Mouse (Mus musculus): Measurements from ENCODE around the gene Zbtb33. TPM values are rescaled to one million over a fixed set of nuclear protein-coding genes. Genes with fewer than 3 reads are reported as not detected.

Gene Zbtb33
- 29.9 to 37.1 TPM (median 34.0 TPM) in 4 replicates for total RNA-seq (2023)

DNA sequence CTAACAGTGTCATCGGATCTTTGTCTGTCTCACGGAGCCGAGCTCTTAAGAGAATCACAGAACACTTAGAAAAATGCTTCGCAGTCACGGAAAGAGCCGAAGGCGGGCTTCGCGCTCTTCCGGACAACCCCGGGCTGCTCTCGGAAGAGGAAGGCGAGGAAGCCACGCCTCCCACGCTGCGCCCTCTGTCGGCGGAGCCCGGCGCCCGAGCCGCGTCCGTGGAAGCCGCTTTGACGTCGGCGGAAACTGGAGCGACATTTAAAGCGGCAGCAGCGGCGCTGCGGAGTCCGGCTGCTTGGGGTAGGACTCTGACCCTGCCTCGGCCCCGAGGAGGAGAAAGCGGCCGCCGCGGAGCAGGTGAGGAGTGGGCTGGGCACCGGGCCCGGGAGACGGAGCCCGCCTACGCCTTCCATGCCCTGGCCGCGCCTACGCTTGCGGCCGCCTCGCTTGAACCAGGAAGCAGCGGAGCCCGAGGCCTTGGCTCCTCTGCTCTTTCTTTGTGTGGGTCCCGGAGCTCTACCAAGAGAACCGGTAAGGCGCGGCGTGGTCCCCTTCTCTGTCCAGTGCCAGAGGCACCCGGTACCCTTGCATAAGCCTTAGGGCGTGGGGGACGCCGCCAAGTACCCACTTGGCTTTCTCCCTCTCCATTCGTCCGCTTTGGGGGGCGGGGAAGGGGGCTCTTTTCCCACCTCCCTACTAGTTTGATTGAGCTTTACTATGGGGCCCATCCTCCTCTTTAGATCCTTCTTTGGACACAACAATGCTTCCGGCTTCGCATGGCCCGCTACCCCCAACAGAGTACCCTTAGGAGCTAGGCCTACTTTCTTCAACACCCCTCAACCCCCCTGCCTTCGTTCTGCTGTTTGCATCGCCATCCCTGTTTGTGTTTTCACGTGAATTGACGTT lies at the start of gene Zbtb33:
Zbtb33 (plus strand) TSS at position 242 of the 906 bp plus-strand sequence.

Other genes with a start within 250 kb of the Zbtb33 start
- gene Btg1-ps1, start 171.0 kb upstream of the Zbtb33 start, total RNA-seq (2023) = not detected in 4 replicates
- not detected in 4 replicates for gene Btg1-ps2, start 146.7 kb upstream of the Zbtb33 start, total RNA-seq (2023)
- not detected in 4 replicates for gene Rhox10, start 123.3 kb upstream of the Zbtb33 start, total RNA-seq (2023)
- gene Rhox11, start 104.7 kb upstream of the Zbtb33 start, total RNA-seq (2023) = not detected in 4 replicates
- not detected in 4 replicates for gene Rhox12, start 78.9 kb upstream of the Zbtb33 start, total RNA-seq (2023)
- gene Rhox13, start 68.6 kb upstream of the Zbtb33 start, total RNA-seq (2023) = not detected in 4 replicates
- gene Tmem255a, start 62.6 kb downstream of the Zbtb33 start, total RNA-seq (2023) = 0.39 to 1.5 TPM (median 0.52 TPM) in 4 replicates
- not detected in 4 replicates for gene Atp1b4, start 126.4 kb downstream of the Zbtb33 start, total RNA-seq (2023)